Mouse (Mus musculus) cortical plate, adult 2 months (tissue): ENCODE results near the gene Ggnbp2.

Source experiments
- CTCF ChIP-seq: fragments of 200-500 bp; IDR thresholded peaks from 2 replicates; pipeline ENCODE4 v1.5.1; 2011; ENCODE audit warnings: mild to moderate bottlenecking, control low read depth, low read length; ENCODE audit not compliant: insufficient read depth; ENCODE audit errors: extremely low read depth
- POLR2A ChIP-seq: fragments of 200-500 bp; IDR thresholded peaks from 2 replicates; pipeline ENCODE4 v1.6.1; 2011; ENCODE audit warnings: mild to moderate bottlenecking, low read length, control low read depth; ENCODE audit not compliant: insufficient read depth; ENCODE audit errors: extremely low read depth

DNA sequence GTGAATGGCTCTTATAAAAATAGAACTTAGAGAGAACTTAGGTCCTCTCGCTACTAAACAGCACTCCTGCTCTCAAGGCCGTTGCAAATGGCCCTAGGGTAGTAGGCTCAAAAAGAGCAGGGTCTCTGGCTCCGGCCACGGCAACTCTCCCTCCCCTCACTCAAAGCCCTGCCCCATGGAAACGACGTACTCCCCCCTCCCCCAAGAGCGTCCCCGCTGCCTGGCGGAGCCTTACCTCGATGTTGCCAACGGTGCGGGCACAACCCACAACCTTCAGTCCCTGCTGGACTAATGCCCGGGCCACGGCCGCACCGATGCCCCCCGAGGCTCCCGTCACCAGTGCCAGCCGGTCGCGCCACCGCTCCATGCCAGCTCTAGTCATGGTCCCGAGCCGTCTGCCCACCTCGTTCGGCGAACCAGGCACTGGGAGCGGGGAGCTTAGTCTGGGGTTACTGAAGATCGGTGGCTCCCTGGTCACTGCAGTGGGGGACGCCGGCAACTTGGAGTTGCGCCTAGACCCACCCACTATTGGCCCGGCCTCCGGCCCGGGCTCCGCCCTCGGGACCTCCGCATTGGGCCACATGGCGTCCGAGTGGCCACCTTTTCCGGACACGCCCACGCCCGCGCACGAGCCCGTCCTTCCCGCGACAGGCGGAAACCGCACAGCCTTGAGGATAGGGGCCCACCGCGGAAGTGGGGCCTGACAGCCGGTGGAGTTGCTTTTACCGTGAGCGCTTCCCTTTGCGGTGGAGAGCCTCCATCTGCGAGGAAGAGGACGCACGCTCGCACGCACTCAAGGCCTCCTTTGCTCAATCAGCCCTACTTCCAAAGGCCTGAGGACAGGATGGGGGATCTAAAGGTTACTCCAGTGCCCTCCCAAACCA, 41.9 kb downstream of the Ggnbp2 start, which contains the start of gene Dhrs11:
- TF ChIP-seq POLR2A (0 out of 2 replicates have a peak, but pooled peaks have one; percentile 12), CTCF (no peak)
